Mouse (Mus musculus) cerebellum, adult 18-20 months (tissue): ENCODE results near the gene Gm6583.
A peak's percentile ranks its signal among the peaks of the same experiment; 100 is the strongest.

ENCODE experiments used
- DNase-seq, 2 experiments: peaks; one replicate each; pipeline ENCODE4 v3.0.0; 2021

The Gm6583 gene

GRCm38 (mm10) chr5:112355910-112356309 is at the start of gene Gm6583:
TSS of gene Gm6583 (minus strand) at chr5:112356033.
- no peak for DNase-seq

- no peak for DNase-seq
These were observed 46.6 kb upstream of the Gm6583 start for GRCm38 (mm10) chr5:112402437-112402836.

DNA sequence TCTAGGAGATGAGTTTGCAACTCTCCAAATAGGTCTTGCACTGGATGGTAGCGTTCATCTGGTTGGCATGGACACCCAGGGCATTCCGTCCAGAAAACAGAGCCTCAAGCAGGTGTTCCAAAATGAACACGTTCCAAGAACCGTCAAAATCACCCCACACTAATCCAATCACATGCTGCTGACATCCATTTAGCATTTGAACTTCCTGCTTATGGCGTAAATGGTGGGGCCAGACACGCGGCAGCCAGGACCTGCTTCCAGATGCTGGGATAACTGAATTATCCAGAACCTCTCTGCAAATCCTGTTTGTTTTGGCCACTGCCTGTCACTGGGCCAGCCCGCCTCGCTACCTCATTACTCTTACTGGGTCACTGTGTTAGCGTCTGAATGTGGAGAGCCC is 43.5 kb upstream of the Gm6583 start:
- no peak for DNase-seq

- DNase-seq = no peak
These were observed 40.2 kb upstream of the Gm6583 start for GRCm38 (mm10) chr5:112396066-112396465.

DNA sequence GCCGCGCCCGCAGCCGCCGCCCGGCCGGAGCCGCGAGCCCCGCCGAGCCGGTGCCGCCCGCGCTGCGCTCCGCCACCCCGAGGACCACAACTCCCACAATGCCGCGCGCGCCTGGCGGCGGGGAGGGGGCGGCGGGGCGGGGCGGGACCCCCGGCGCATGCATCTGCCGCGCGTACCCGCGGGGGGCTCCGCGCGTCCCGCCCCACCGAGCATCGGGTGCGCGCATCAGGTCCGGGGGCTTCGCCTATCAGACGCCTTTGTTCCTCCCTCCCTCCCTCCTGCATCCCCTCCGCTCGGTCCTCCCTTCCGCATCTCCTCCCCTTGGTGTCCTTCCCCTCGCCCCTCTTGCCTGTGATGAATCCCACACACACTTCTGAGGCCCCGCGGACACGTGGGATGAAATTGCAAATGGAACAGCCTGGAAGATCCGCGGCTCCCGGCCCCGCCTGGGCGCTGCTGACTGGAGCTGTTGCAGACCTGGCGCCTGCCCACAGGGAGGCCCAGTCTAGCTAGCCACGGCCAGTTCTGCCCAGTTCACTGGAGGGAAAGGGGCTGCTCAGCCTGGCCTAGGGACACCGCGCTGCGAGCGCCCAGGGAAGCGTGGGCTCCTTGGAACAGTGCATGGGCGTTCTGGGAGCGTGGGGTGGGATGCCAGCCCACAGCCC is 39.1 kb upstream of the Gm6583 start, which contains the start of gene Asphd2:
Asphd2 (minus strand) TSS at position 88 of the 665 bp plus-strand sequence.
- DNase-seq = peak; percentile 68 to 79

- DNase-seq = peak in 1 of 2 experiments; percentile 33
These were observed 38.6 kb upstream of the Gm6583 start for GRCm38 (mm10) chr5:112394415-112394763.

DNA sequence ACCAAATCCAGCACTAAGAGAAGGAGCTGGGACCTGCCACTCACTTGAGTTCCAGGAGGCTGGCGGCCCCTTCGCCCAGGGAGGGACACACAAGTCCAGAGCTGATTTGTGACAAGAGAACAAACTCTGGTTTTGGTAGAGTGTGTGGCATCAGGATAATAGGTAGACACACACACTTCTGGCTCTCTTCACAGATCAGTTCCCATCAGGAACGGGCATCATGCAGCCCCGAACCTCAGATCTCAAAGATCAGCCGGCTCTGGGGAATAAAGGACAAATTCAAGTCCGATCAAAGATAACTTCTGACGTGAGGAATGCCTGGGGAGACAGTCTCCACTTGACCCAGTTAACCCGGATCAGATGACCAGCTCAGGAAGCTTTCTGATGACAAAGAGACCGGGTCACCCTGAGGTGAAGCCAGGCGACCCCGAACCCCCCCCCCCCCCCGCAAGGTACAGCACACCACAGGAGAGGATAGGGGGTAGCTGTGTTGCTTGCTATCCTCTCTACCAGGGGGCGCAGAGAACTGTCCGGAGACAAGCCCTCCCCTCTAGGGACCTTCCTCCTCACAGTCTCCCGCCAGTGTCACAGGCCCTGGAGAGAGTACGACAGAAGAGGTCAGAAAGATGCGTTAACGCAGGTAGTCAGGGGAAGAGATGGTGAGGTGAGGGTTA is 38.0 kb upstream of the Gm6583 start:
- DNase-seq = no peak

GRCm38 (mm10) chr5:112391676-112392323 is 36.0 kb upstream of the Gm6583 start:
- DNase-seq = peak; percentile 35 to 48

- DNase-seq = no peak
These were observed 35.2 kb upstream of the Gm6583 start for GRCm38 (mm10) chr5:112391002-112391401.

GRCm38 (mm10) chr5:112389352-112389751 is 33.5 kb upstream of the Gm6583 start:
- DNase-seq = no peak

DNA sequence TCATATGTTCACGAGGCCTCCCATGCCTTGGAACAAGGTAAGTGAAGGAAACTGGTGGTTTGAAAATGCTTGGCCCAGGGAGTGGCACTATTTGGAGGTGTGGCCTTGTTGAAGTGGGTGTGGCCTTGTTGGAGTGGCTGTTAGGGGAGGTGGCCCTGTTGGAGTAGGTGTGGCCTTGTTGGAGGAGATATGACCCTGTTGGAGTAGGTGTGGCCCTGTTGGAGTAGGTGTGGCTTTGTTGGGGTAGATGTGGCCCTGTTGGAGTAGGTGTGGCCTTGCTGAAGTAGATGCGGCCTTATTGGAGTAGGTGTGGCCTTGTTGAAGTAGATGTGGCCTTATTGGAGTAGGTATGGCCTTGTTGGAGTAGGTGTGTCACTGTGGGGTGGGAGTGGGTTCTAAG is 30.1 kb upstream of the Gm6583 start:
- no peak for DNase-seq

DNA sequence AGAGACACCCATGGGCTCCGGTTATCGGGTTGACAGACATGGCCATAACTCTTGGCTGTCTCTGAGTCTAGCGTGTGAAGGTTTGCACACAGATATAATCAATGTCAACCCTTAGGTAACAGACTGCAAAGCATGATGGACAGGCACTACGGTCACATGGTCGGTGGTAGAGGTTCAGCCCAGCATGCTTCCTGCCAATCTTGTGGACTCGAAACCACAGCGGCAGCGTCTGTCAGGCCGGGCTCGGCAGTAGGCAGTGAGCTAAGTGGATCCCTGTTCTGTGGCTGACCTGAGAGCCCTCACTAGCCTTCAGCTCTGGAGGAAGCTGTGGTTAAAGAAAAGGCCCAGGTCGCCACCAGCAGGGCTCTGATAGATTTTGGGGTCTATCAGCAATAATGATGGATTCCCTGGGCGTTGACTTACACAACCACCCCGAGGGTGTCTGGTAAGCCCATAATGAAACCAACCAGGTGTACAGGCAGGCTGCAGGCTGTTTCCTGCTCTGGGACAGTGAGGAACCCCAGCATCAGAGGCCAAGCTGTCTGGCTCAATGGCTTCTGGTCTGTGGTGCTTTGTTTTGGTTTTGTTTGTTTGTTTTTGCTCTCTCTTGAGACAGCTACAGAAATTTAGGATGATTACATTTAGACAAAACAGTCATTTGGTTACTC is 29.1 kb upstream of the Gm6583 start:
- DNase-seq = no peak

- DNase-seq = peak; percentile 46 to 55
These were observed 27.0 kb upstream of the Gm6583 start for GRCm38 (mm10) chr5:112382641-112383330.

- no peak for DNase-seq
These were observed 26.2 kb upstream of the Gm6583 start for GRCm38 (mm10) chr5:112382042-112382441.

DNA sequence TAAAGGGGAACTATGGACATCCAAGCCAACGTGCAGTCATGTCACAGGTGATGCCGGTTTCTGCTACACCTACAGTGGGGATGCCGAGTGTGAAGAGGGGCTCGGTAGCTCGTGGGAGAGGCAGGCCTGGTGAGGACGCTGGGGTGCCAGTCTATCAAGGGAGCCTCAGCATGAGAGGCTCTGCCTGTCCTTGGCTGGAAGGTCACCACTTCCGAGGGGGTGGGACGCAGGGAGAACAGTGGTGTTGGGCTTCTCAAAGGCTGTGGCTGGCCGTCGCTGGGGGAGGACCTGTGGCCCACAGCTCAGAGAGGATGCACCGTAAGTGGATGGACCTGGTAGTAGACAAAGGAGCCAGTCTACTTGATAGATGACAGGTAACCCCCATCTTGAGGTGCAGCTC is 25.3 kb upstream of the Gm6583 start:
- DNase-seq = no peak

GRCm38 (mm10) chr5:112378716-112379115 is 22.9 kb upstream of the Gm6583 start:
- no peak for DNase-seq

DNA sequence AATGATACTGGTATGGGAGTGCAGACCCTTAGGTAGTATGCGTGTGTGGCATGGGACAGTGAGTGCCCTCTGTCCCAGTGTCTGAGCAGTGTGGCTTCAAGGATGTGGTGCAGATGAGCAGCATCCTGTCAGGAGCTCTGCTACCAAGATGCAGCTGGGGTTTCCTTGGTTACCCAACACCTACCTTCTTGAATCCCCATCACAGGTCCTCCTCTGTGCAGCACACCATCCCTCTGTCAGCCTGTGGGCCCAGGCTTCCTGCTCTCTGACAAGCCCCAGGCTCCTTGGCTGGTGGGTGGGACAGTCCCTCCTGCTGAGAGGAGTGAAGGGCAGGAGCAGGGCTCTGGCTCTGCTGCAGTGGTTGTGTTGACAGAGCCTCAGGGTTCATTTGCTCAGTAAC is 21.5 kb upstream of the Gm6583 start:
- no peak for DNase-seq

- DNase-seq = no peak
These were observed 20.3 kb upstream of the Gm6583 start for GRCm38 (mm10) chr5:112376111-112376510.

- peak; percentile 60 to 76 for DNase-seq
These were observed 16.1 kb upstream of the Gm6583 start for GRCm38 (mm10) chr5:112371933-112372332.

DNA sequence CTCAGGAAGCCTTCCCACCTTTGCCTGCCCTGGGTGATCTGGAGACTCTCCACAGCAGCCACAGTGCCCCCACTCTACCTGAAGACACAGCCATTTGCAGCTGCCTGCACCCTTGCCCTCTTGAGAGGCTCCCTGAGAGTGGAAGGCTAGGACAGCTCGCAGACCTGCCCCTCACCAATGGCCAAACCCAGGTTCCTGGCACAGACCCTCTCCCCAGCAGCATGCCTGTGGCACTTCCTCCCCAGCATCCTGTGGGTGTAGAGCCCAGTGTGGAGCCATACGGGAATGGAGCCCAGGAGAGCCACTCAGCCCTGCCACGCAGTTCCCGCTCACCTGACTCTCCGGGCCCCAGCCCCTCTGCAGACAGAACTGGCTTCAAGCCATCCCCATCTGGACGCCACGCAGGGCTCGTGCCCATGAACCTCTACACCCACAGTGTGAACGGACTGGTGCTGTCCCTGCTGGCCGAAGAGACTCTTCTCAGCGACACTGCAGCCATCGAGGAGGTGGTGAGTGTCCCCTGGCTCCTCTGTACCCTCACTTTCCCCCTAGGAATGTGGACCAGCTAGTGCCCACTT is 14.5 kb upstream of the Gm6583 start:
- peak; percentile 31 to 51 for DNase-seq

DNA sequence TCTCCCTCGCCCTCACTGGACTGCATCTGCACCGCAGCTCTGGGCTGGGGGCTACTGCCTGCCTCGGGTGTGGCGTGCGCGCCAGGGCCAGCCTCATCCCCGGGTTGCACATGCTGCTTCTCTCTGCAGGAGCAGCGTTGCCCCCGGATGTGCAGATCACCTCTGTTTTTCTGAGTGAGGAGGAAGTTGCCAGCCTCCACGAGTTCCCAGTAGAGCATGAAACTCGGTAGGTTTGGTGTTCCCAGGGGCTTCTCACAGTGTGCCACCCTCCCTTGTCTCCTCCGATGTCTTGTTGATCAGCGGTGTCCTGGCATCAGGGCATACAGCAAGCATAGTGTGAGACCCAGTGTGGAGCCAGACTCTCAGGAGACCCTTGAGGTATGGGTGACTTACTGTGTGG is 13.5 kb upstream of the Gm6583 start:
- DNase-seq = no peak

GRCm38 (mm10) chr5:112368666-112369065 is 12.8 kb upstream of the Gm6583 start:
- peak; percentile 90 to 96 for DNase-seq

DNA sequence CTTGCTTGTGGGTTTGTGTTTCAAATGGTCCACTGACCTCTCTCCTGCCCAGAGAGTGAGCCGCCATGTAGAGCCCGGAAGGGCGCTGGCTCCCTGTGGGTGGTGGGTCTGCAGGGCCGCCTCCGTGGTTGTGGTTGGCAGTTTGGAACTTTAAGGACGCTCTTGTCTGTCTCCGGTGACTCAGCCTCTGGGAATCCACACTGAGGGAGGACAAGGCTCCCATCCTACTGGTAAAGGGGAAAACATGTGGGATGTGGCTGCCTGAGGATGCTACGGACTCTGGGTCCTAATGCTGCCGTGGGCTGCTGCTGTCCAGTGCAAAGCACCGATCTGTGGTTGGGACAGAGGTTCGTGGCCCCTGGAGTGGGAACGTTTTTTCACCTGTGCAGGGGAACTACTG is 12.1 kb upstream of the Gm6583 start:
- no peak for DNase-seq
